Mouse (Mus musculus): ENCODE data around the gene Lins1. TPM values are rescaled to one million over a fixed set of nuclear protein-coding genes. Genes with fewer than 3 reads are reported as not detected.

Lins1 gene
- total RNA-seq, 4 experiments from 2014 or later = 5.2 to 6.0 (median 5.6) TPM

GRCm38 (mm10) chr7:66729232-66729631 is 39.5 kb downstream of the Lins1 start:
- DNase-seq (ENCODE audit: low spot score in 2 of 2) = no peak

DNA sequence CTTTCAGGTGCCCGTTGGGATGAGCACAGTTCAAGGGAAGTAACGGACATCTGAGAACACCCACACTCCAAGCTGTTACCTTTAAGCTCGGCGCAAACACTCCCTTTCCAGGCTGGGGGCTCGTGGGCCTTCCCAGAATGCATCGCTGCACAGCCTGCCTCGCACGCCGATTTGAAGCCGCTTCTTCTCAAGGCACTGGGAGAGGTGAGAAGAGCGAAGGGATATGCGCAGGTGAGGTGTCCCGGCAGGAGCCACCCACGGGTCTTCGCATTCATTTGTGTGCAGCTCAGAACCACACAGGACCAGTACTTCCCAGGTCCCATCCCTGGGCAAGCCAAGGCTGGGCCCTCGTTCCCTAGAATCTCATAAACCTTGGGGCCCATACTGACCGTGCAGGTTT is 43.7 kb downstream of the Lins1 start:
- DNase-seq (ENCODE audit: low spot score in 2 of 2) = no peak

DNA sequence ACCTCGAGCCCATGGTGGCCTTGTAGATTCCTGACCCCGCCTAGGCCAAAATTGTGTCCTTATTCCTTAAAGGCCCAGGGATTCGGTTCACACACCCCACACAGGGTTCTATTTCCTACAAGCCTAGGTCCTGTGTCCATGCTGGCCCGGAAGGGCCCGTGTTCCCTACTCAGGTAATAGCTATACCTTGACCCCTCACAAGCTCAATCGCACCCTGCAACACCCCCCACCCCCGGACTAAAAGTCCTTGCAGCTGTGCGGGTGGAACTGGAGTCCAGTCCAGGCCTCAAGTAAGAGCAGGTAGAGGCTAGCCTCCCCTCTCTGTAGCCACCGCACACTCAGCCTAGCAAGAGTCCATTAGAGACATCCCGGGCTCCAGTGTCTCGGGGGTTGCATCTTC is 44.2 kb downstream of the Lins1 start:
- DNase-seq (ENCODE audit: low spot score in 2 of 2) = no peak

DNA sequence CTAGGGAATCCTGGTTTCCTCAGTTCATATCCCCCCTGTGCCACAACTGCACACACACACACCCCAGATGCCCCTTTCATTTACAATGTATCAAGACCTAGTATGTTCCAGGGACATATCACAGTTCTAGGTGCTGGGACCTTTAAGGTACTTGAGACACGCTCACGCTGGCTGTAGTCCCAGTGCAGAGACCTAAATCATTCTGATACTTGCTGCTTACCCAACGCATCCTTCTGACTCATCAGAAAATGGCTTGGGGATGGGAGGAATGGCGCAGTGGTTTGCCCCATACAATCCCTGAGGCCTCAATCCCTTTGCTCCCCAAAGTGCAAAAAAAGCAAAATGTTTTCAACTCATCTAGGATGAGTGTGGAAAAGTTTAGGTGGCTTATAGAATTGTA is 44.8 kb downstream of the Lins1 start:
- DNase-seq (ENCODE audit: low spot score in 2 of 2) = no peak

DNA sequence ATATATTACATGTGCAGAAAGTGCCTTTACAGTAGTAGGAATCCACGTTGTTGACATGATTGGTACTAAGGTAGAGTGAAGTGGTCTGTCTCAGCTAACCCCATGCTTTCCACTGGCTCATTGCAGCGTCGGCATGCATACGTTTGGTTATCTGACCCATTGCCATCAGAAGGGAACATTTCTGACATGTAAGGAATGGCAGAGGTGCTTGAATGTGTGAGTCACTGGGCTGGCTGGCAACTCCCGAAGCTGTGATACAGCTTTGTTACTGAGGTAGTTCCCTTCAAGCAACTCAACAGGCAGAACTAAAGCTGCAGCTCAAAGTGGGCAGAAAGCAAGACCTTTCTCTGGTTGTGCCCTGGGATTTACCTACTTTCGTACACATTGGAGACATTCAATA is 45.3 kb downstream of the Lins1 start:
- no peak for DNase-seq (ENCODE audit: low spot score in 2 of 2)

GRCm38 (mm10) chr7:66737418-66737817 is 47.7 kb downstream of the Lins1 start:
- no peak for DNase-seq (ENCODE audit: low spot score in 2 of 2)

GRCm38 (mm10) chr7:66741008-66741407 is 51.3 kb downstream of the Lins1 start:
- no peak for DNase-seq (ENCODE audit: low spot score in 2 of 2)

DNA sequence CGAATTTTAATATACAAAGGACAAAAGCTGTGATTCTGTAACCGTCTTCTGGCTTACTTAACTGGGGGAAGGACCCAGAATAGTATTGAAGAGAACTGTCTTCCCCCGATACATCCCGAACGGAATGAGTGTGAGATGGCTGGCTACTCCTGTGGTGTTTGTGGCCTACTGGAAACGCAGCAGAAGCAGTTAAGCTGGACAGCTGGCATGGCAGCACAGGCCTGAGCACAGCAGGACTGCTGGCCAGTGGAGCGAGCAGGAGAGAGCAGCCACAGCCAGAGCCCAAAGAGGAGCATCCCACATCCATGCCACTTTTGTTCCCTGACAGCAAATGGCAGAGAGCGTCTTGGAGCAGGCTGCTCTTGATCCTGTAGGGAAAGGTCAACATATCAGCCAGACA is 51.7 kb downstream of the Lins1 start:
- DNase-seq (ENCODE audit: low spot score in 2 of 2) = no peak

GRCm38 (mm10) chr7:66743377-66743781 is 53.7 kb downstream of the Lins1 start, which contains the start of gene Cers3:
Cers3 (plus strand) TSS chr7:66743504.
- no peak for DNase-seq (ENCODE audit: low spot score in 2 of 2)

GRCm38 (mm10) chr7:66746972-66747371 is 57.3 kb downstream of the Lins1 start:
- DNase-seq (ENCODE audit: low spot score in 2 of 2) = no peak

DNA sequence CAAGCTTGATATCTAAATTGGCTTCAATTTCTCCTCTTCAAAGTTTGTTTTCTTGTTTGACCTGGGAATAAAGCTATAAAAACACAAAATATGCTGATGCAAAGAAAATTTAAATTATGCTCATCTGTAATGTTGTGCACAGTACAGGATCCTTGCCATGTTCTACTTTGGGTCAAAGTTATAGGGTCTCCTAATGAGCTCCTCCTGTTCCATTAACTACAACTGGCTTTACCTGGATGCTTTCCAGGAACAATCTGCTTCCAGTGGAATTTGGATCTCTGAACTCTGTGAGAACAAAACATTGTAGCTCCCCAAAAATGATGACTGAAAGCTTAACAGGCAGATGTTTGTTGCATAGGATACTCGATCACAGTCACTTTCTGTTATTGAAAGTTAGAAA is 60.3 kb downstream of the Lins1 start:
- DNase-seq (ENCODE audit: low spot score in 2 of 2) = no peak

DNA sequence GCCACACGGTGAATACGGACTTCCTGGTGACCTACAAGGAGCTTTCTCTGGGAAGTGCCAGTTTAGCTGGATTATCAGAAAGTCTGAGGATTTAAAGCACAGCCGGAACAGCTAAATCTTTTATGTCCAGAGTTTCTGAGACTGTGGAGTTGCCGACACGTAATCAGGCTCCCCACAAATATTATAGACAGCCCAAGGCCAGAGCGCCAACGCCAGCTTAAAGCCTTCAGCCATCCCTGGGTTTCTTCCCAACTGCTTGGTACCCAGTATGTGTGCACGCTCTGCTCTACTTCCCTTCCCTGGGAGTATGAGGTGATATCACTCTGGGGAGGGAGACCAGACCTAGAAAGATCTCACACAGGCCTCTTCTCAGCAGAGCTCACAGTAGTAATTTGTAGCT is 64.1 kb downstream of the Lins1 start:
- no peak for DNase-seq (ENCODE audit: low spot score in 2 of 2)

- DNase-seq (ENCODE audit: low spot score in 2 of 2) = no peak
Measured at GRCm38 (mm10) chr7:66755611-66756010, 65.9 kb downstream of the Lins1 start.

Other genes with a start within 250 kb of the Lins1 start
- 10 to 100 TPM in 1 of 4 experiments, 1 to 10 TPM in 3; 7.1 to 10.8 (median 9.2) TPM for gene Asb7, start 293 bp upstream of the Lins1 start, total RNA-seq (2022)
- gene Cers3, start 53.6 kb downstream of the Lins1 start, total RNA-seq (2022) = under 1 TPM in 2 of 4 experiments, not detected in 2; 0.25 to 0.51 TPM
- gene Adamts17, start 149.8 kb downstream of the Lins1 start, total RNA-seq (2022) = under 1 TPM in 2 of 4 experiments, not detected in 2; 0.38 to 0.49 TPM

All from gastrocnemius, adult 8-10 months (tissue).